Mouse (Mus musculus): ENCODE measurements at regions not wholly inside any gene's neighbourhood (a gene's known extent, or its start where the extent isn't known, plus 50 kb on each side); places are given as distances from the start of the nearest gene placed in this dataset.

GRCm38 (mm10) chr9:118253829-118254228 is 103.9 kb upstream of the Cmc1 start:
- H3K4me3 ChIP-seq (ENCODE audit: low read depth, low read length) = no peak overlapping the region
- H3K36me3 ChIP-seq (ENCODE audit: control insufficient read depth, insufficient read depth, low read length) = no peaks in the 10 kb centered on the region
- H3K4me1 ChIP-seq (replicated peaks; ENCODE audit: control insufficient read depth, insufficient read depth, low read length) = no peaks in the 10 kb centered on the region
- no peak for ATAC-seq (ENCODE audit: low FRiP score)
- H3K4me2 ChIP-seq (replicated peaks; ENCODE audit: low read depth, low read length) = no peak overlapping the region
- DNase-seq (ENCODE audit: low spot score) = no peak
- H3K9ac ChIP-seq (ENCODE audit: low read depth, low read length) = no peak overlapping the region
- no peaks in the 10 kb centered on the region for H3K9me3 ChIP-seq (ENCODE audit: control insufficient read depth, low read length)
- no peak overlapping the region for H3K27ac ChIP-seq (ENCODE audit: low read depth, low read length)
- no peaks in the 10 kb centered on the region for H3K27me3 ChIP-seq (ENCODE audit: control insufficient read depth, insufficient read depth, low read length)

GRCm38 (mm10) chr9:118255200-118255733 is 105.3 kb upstream of the Cmc1 start:
- ATAC-seq (ENCODE audit: low FRiP score) (0 out of 2 replicates have a peak, but pooled peaks have one; percentile 26), DNase-seq (ENCODE audit: low spot score) (no peak)
- Histone ChIP-seq H3K4me1 (replicated peaks; ENCODE audit: control insufficient read depth, insufficient read depth, low read length) (no peaks in the 10 kb centered on the region), H3K4me3 (ENCODE audit: low read depth, low read length) (no peak overlapping the region), H3K27ac (ENCODE audit: low read depth, low read length) (no peak overlapping the region), H3K9ac (ENCODE audit: low read depth, low read length) (no peak overlapping the region), H3K36me3 (ENCODE audit: control insufficient read depth, insufficient read depth, low read length) (no peaks in the 10 kb centered on the region), H3K4me2 (replicated peaks; ENCODE audit: low read depth, low read length) (no peak overlapping the region), H3K9me3 (ENCODE audit: control insufficient read depth, low read length) (no peaks in the 10 kb centered on the region), H3K27me3 (ENCODE audit: control insufficient read depth, insufficient read depth, low read length) (no peaks in the 10 kb centered on the region)
- 42% methylated on average over 9 of the region's 9 CpGs for WGBS

DNA sequence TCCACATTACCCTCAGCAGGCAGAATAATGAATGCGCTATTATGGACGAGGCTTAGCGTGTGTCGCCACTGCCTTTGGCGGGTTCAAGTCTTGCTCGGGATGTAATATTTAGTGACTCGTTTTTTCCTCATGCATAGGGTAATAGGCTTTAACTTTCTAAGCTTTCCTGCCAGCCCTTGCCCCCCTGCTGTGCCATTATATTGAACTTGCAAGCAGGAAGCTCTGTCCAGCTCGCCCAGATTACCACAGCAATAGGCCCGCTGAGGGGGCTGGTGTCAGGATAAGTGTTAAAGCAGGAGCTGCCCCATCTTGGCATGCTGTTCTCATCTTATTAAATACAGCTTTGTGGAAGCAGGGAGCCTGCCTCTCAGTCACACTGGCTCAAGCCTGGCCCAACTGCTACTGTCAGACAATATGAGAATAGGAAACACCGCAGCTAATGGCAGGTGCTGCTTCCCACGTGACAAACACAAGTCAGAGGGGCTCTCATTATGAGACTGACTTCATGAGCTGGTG is 105.8 kb upstream of the Cmc1 start:
- Histone ChIP-seq H3K27me3 (ENCODE audit: control insufficient read depth, insufficient read depth, low read length) (no peaks in the 10 kb centered on the region), H3K36me3 (ENCODE audit: control insufficient read depth, insufficient read depth, low read length) (no peaks in the 10 kb centered on the region), H3K9ac (ENCODE audit: low read depth, low read length) (no peak overlapping the region), H3K9me3 (ENCODE audit: control insufficient read depth, low read length) (no peaks in the 10 kb centered on the region), H3K4me1 (replicated peaks; ENCODE audit: control insufficient read depth, insufficient read depth, low read length) (no peaks in the 10 kb centered on the region), H3K27ac (ENCODE audit: low read depth, low read length) (no peak overlapping the region), H3K4me2 (replicated peaks; ENCODE audit: low read depth, low read length) (no peak overlapping the region), H3K4me3 (ENCODE audit: low read depth, low read length) (no peak overlapping the region)
- 10% methylated on average over 11 of the region's 11 CpGs for whole genome bisulfite sequencing
- DNase-seq (ENCODE audit: low spot score) (peak; percentile 61), ATAC-seq (ENCODE audit: low FRiP score) (peak; percentile 82)

- no peaks in the 10 kb centered on the region for H3K27me3 ChIP-seq (ENCODE audit: control insufficient read depth, insufficient read depth, low read length)
- no peaks in the 10 kb centered on the region for H3K4me1 ChIP-seq (replicated peaks; ENCODE audit: control insufficient read depth, insufficient read depth, low read length)
- H3K4me2 ChIP-seq (replicated peaks; ENCODE audit: low read depth, low read length) = no peak overlapping the region
- no peak overlapping the region for H3K9ac ChIP-seq (ENCODE audit: low read depth, low read length)
- WGBS = 76% methylated on average over 5 of the region's 5 CpGs
- ATAC-seq (ENCODE audit: low FRiP score) (no peak), DNase-seq (ENCODE audit: low spot score) (no peak)
- no peak overlapping the region for H3K27ac ChIP-seq (ENCODE audit: low read depth, low read length)
- no peaks in the 10 kb centered on the region for H3K36me3 ChIP-seq (ENCODE audit: control insufficient read depth, insufficient read depth, low read length)
- no peaks in the 10 kb centered on the region for H3K9me3 ChIP-seq (ENCODE audit: control insufficient read depth, low read length)
- H3K4me3 ChIP-seq (ENCODE audit: low read depth, low read length) = no peak overlapping the region
Observed at GRCm38 (mm10) chr9:118266298-118266697, 116.3 kb upstream of the Cmc1 start.

- H3K9me3 ChIP-seq (ENCODE audit: control insufficient read depth, low read length) = no peaks in the 10 kb centered on the region
- ATAC-seq (ENCODE audit: low FRiP score) (no peak), DNase-seq (ENCODE audit: low spot score) (no peak)
- no peak overlapping the region for H3K4me2 ChIP-seq (replicated peaks; ENCODE audit: low read depth, low read length)
- no peaks in the 10 kb centered on the region for H3K36me3 ChIP-seq (ENCODE audit: control insufficient read depth, insufficient read depth, low read length)
- H3K27me3 ChIP-seq (ENCODE audit: control insufficient read depth, insufficient read depth, low read length) = no peaks in the 10 kb centered on the region
- no peaks in the 10 kb centered on the region for H3K4me1 ChIP-seq (replicated peaks; ENCODE audit: control insufficient read depth, insufficient read depth, low read length)
- 87% methylated on average over 12 of the region's 12 CpGs for WGBS
- no peak overlapping the region for H3K27ac ChIP-seq (ENCODE audit: low read depth, low read length)
- H3K4me3 ChIP-seq (ENCODE audit: low read depth, low read length) = no peak overlapping the region
- H3K9ac ChIP-seq (ENCODE audit: low read depth, low read length) = no peak overlapping the region
Observed at GRCm38 (mm10) chr9:118271681-118272080, 121.7 kb upstream of the Cmc1 start.

GRCm38 (mm10) chr9:118272713-118273407 is 122.9 kb upstream of the Cmc1 start:
- WGBS = 78% methylated on average over 11 of the region's 11 CpGs

GRCm38 (mm10) chr9:118285481-118285880 is 135.5 kb upstream of the Cmc1 start:
- Histone ChIP-seq H3K4me3 (ENCODE audit: low read depth, low read length) (no peak overlapping the region), H3K9me3 (ENCODE audit: control insufficient read depth, low read length) (no peaks in the 10 kb centered on the region), H3K27me3 (ENCODE audit: control insufficient read depth, insufficient read depth, low read length) (no peaks in the 10 kb centered on the region), H3K27ac (ENCODE audit: low read depth, low read length) (no peak overlapping the region), H3K4me1 (replicated peaks; ENCODE audit: control insufficient read depth, insufficient read depth, low read length) (no peaks in the 10 kb centered on the region), H3K4me2 (replicated peaks; ENCODE audit: low read depth, low read length) (no peak overlapping the region), H3K9ac (ENCODE audit: low read depth, low read length) (no peak overlapping the region), H3K36me3 (ENCODE audit: control insufficient read depth, insufficient read depth, low read length) (no peaks in the 10 kb centered on the region)
- no peak for ATAC-seq (ENCODE audit: low FRiP score)
- no peak for DNase-seq (ENCODE audit: low spot score)
- 76% methylated on average over 3 of the region's 3 CpGs for WGBS

More at GRCm38 (mm10) chr9:118272713-118273407, 122.9 kb upstream of the Cmc1 start:
- DNase-seq (ENCODE audit: low spot score) = no peak
- no peaks in the 10 kb centered on the region for H3K27me3 ChIP-seq (ENCODE audit: control insufficient read depth, insufficient read depth, low read length)
- no peaks in the 10 kb centered on the region for H3K36me3 ChIP-seq (ENCODE audit: control insufficient read depth, insufficient read depth, low read length)
- no peaks in the 10 kb centered on the region for H3K9me3 ChIP-seq (ENCODE audit: control insufficient read depth, low read length)
- H3K27ac ChIP-seq (ENCODE audit: low read depth, low read length) = no peak overlapping the region
- no peak overlapping the region for H3K4me3 ChIP-seq (ENCODE audit: low read depth, low read length)
- no peaks in the 10 kb centered on the region for H3K4me1 ChIP-seq (replicated peaks; ENCODE audit: control insufficient read depth, insufficient read depth, low read length)
- no peak overlapping the region for H3K9ac ChIP-seq (ENCODE audit: low read depth, low read length)
- H3K4me2 ChIP-seq (replicated peaks; ENCODE audit: low read depth, low read length) = no peak overlapping the region
- ATAC-seq (ENCODE audit: low FRiP score) = no peak

DNA sequence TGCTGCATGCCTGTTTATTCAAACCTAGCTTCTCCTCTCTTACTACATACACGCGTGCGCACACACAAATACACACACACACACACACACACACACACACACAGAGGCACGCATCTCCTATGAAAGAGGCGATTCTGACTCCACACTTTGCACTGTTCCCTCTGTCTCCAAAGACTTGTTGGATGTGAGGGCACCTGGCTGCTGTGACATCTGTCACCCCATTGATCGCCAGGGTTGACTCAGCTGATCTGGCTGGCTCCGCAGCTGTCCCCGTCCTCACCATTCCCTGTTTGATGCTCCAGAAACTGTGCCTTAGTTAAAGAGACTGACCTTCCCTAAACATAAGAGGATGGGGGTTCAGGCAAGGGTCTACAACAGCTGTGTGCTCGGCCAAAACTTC is 137.6 kb upstream of the Cmc1 start:
- WGBS = 86% methylated on average over 9 of the region's 9 CpGs

DNA sequence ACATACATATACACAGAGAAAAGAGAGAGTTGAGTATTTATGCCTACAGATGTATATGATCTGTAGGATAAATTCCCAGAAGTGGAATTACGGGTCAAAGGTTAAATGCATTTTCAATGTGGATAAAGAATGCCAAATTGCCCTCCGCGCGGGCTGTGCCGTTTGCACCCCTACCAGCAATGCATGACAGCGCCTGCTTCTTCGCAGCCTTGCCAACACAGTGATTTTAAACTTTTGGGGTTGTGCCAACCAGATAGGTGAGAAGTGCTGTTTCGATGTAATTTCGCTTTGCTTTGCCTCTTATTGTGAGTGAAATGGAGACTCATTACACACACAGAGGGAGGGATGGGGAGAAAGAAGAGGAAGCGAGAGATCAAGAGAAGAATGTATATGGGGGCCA is 142.9 kb upstream of the Cmc1 start:
- WGBS = 92% methylated on average over 10 of the region's 10 CpGs

More for the DNA sequence above, 137.6 kb upstream of the Cmc1 start:
- no peak overlapping the region for H3K4me3 ChIP-seq (ENCODE audit: low read depth, low read length)
- H3K9ac ChIP-seq (ENCODE audit: low read depth, low read length) = no peak overlapping the region
- DNase-seq (ENCODE audit: low spot score) (no peak), ATAC-seq (ENCODE audit: low FRiP score) (no peak)
- no peaks in the 10 kb centered on the region for H3K9me3 ChIP-seq (ENCODE audit: control insufficient read depth, low read length)
- H3K4me2 ChIP-seq (replicated peaks; ENCODE audit: low read depth, low read length) = no peak overlapping the region
- H3K36me3 ChIP-seq (ENCODE audit: control insufficient read depth, insufficient read depth, low read length) = no peaks in the 10 kb centered on the region
- H3K27me3 ChIP-seq (ENCODE audit: control insufficient read depth, insufficient read depth, low read length) = no peaks in the 10 kb centered on the region
- H3K27ac ChIP-seq (ENCODE audit: low read depth, low read length) = no peak overlapping the region
- H3K4me1 ChIP-seq (replicated peaks; ENCODE audit: control insufficient read depth, insufficient read depth, low read length) = no peaks in the 10 kb centered on the region

More for the DNA sequence above, 142.9 kb upstream of the Cmc1 start:
- H3K9ac ChIP-seq (ENCODE audit: low read depth, low read length) = no peak overlapping the region
- H3K36me3 ChIP-seq (ENCODE audit: control insufficient read depth, insufficient read depth, low read length) = no peaks in the 10 kb centered on the region
- no peak overlapping the region for H3K4me2 ChIP-seq (replicated peaks; ENCODE audit: low read depth, low read length)
- H3K4me1 ChIP-seq (replicated peaks; ENCODE audit: control insufficient read depth, insufficient read depth, low read length) = no peaks in the 10 kb centered on the region
- ATAC-seq (ENCODE audit: low FRiP score) (no peak), DNase-seq (ENCODE audit: low spot score) (no peak)
- H3K4me3 ChIP-seq (ENCODE audit: low read depth, low read length) = no peak overlapping the region
- no peaks in the 10 kb centered on the region for H3K27me3 ChIP-seq (ENCODE audit: control insufficient read depth, insufficient read depth, low read length)
- no peak overlapping the region for H3K27ac ChIP-seq (ENCODE audit: low read depth, low read length)
- H3K9me3 ChIP-seq (ENCODE audit: control insufficient read depth, low read length) = no peaks in the 10 kb centered on the region

Measured in hindbrain, embryonic 11.5 days (tissue).